Mouse (Mus musculus) midbrain, embryonic 11.5 days (tissue): ENCODE data around the gene Sac3d1. TPM values are rescaled to one million over a fixed set of nuclear protein-coding genes. Genes with fewer than 3 reads are reported as not detected.

Source experiments
- ATAC-seq: fragments of 200-750 bp; cut with Nextera tagmentation; 2 replicates; pipeline ENCODE4 v1.8.0; 2017; ENCODE audit warnings: moderate TSS enrichment, moderate library complexity; ENCODE audit not compliant: low FRiP score
- DNase-seq: peaks from one replicate; pipeline ENCODE4 v3.0.0; 2015; ENCODE audit warnings: low spot score; ENCODE audit errors: missing footprints
- H3K27ac ChIP-seq: fragments of 300-500 bp; sonication (generic); 2 replicates; pipeline ENCODE4 v1.5.1; 2014; ENCODE audit warnings: low read depth, low read length
- H3K27me3 ChIP-seq: fragments of 300-500 bp; sonication (generic); 2 replicates; pipeline ENCODE4 v1.6.1; 2014; ENCODE audit warnings: mild to moderate bottlenecking, low read length, moderate library complexity, mixed read lengths; ENCODE audit not compliant: control insufficient read depth, insufficient read depth
- H3K36me3 ChIP-seq: fragments of 300-500 bp; sonication (generic); 2 replicates; pipeline ENCODE4 v1.6.1; 2014; ENCODE audit warnings: mild to moderate bottlenecking, low read length, moderate library complexity, mixed read lengths; ENCODE audit not compliant: control insufficient read depth, insufficient read depth
- H3K4me1 ChIP-seq: fragments of 300-500 bp; sonication (generic); 2 replicates; pipeline ENCODE4 v1.6.1; 2014; ENCODE audit warnings: low read length; ENCODE audit not compliant: control insufficient read depth, insufficient read depth
- H3K4me2 ChIP-seq: fragments of 300-500 bp; sonication (generic); 2 replicates; pipeline ENCODE4 v1.6.1; 2014; ENCODE audit warnings: mild to moderate bottlenecking, moderate library complexity
- H3K4me3 ChIP-seq: fragments of 300-500 bp; sonication (generic); 2 replicates; pipeline ENCODE4 v1.5.1; 2014; ENCODE audit warnings: low read depth, low read length
- H3K9ac ChIP-seq: fragments of 300-500 bp; sonication (generic); 2 replicates; pipeline ENCODE4 v1.6.1; 2014; ENCODE audit warnings: low read length
- H3K9me3 ChIP-seq: fragments of 300-500 bp; sonication (generic); 2 replicates; pipeline ENCODE4 v1.6.1; 2016; ENCODE audit warnings: low read length; ENCODE audit not compliant: control insufficient read depth
- WGBS: fragments of 180-500 bp; shearing (Covaris S2); extraction: QIAGEN DNeasy Blood & Tissue Kit; methylation state at CpG from one replicate; pipeline ENCODE4 v1.1.7; 2014; 5-methylcytosine and 5-hydroxymethylcytosine counted together
- polyA plus RNA-seq: library from polyadenylated mRNA; unstranded; fragments of >200 nt; fragmentation: Nextera tagmentation; extraction: Ambion mirVana; gene quantifications from 2 replicates; pipeline ENCODE4 v1.2.1, GENCODE M21; 2014

Sac3d1 gene
- polyA plus RNA-seq, 1 experiment from 2014 or later: 60.0 TPM

DNA sequence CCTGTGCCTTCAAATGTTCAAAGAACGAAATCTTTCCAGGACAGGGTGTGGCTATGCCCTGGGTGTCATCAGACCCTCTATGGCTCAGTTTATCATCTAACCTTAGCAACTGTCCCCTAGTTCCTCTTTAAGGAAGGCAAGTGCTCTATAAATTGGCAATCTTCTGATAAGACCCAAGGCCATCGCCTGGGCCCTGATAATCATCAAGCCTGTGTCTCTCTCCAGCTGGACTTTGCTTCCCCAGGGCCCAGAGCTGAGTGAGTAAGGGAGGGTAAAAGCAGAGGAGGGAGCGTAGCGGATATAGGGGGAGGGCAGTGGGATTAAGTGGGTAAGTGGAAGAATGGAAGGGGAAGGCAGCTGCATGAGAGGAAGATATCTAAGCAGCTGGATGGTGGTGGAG, 14.0 kb downstream of the Sac3d1 start:
- Histone ChIP-seq H3K9ac (no peak overlapping the region), H3K27me3 (no peaks in the 10 kb centered on the region), H3K4me1 (no peaks in the 10 kb centered on the region), H3K36me3 (no peaks in the 10 kb centered on the region), H3K4me3 (no peak overlapping the region), H3K27ac (no peak overlapping the region), H3K9me3 (no peaks in the 10 kb centered on the region), H3K4me2 (no peak overlapping the region)
- ATAC-seq: no peak
- DNase-seq: peak; percentile 28
- 75% methylated on average over 4 of the region's 4 CpGs for WGBS

DNA sequence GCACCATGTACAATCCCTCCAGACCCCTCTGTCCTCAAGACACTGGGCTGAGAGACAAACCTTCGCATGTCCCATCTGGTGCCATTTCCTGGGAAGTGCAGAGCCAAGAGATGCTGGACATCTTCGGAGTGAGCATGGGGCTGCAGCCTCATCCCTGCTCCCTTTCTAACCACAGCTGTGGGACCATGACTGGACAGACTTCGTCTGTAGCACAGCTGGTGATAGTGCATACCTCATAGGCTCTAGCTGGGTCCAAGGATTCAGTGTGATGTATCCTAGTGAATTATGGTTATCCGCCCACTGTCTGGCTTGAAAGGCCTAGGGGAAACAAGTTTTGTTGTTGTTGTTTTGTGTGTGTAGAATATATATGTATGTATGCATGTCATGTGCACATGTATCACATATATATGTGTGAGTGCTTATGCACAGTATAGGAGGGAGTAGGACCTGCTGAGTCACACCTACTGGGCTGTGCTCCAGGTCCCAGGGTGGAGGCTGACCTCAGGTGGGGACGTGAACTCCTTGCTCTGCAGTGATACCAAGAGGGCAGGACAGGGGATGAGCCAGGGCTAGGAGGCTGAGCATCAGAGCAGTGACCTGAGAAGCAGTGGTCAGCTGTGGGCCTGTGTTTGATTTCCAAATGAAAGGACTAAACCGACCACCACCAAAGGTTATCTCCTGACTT, 16.1 kb downstream of the Sac3d1 start:
- H3K27me3 ChIP-seq: no peaks in the 10 kb centered on the region
- 77% methylated on average over 6 of the region's 6 CpGs for WGBS
- H3K4me3 ChIP-seq: no peak overlapping the region
- H3K27ac ChIP-seq: no peak overlapping the region
- H3K9me3 ChIP-seq: no peaks in the 10 kb centered on the region
- no peak for ATAC-seq
- no peak overlapping the region for H3K4me2 ChIP-seq
- no peaks in the 10 kb centered on the region for H3K4me1 ChIP-seq
- peak; percentile 67 for DNase-seq
- no peak overlapping the region for H3K9ac ChIP-seq
- H3K36me3 ChIP-seq: no peaks in the 10 kb centered on the region; the same call in none of the 2 replicates

DNA sequence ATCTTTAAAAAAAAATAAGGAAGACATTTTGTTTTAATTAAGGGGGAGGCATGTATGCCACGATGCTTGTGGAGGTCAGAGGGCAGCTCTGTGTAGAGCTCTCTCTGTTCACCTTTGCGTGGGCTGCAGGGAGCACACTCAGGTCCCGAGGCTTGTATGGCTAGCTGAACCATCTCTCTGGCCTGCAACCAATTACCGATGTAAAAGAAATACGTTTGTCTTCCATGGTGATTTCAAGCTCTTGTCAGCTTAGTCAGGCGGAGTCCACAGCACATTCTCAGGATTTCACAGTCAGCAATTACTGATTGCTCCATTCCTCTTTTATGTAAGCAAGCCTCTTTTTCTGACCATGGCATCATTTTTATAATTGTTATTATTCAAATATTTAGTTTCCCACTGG, 17.3 kb downstream of the Sac3d1 start:
- no peak for ATAC-seq
- Histone ChIP-seq H3K9me3 (no peaks in the 10 kb centered on the region), H3K4me3 (no peak overlapping the region), H3K36me3 (no peaks in the 10 kb centered on the region; the same call in none of the 2 replicates), H3K4me2 (no peak overlapping the region), H3K27me3 (no peaks in the 10 kb centered on the region), H3K27ac (no peak overlapping the region), H3K9ac (no peak overlapping the region), H3K4me1 (no peaks in the 10 kb centered on the region)
- DNase-seq: peak; percentile 47
- 76% methylated on average over 6 of the region's 6 CpGs for WGBS

DNA sequence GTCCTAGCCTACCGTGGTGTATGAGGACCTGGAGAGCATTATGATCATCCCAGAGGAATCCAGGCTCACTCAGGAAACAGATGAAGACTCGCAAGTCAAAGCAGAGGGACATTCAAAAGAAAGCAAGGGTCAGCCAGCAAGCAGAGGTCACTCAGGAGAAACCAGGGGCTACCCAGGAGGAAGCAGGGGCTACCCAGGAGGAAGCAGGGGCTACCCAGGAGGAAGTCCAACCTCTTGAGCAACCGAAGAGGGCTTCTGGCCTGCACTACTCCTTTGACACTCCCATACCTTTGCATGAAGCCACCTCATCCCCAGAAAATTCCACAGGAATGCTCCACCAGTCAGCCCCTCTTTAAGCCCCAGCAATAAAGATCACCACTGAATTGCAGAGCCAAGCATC, 20.6 kb downstream of the Sac3d1 start:
- Histone ChIP-seq H3K36me3 (peaks cover 6% of the 10 kb centered on the region), H3K4me2 (no peak overlapping the region), H3K27me3 (no peaks in the 10 kb centered on the region), H3K9ac (no peak overlapping the region), H3K4me3 (no peak overlapping the region), H3K27ac (no peak overlapping the region), H3K4me1 (no peaks in the 10 kb centered on the region), H3K9me3 (no peaks in the 10 kb centered on the region)
- ATAC-seq (no peak), DNase-seq (no peak)
- WGBS: 89% methylated on average over 3 of the region's 3 CpGs

GRCm38 (mm10) chr19:6094119-6094518, 24.3 kb downstream of the Sac3d1 start, which contains the start of gene AC131692.1:
TSS of gene AC131692.1 (plus strand) at chr19:6094419.
- Histone ChIP-seq H3K9me3 (no peaks in the 10 kb centered on the region), H3K4me3 (no peak within 1 kb of the TSS), H3K4me1 (no peaks in the 10 kb centered on the region), H3K4me2 (no peak within 1 kb of the TSS), H3K36me3 (peaks cover 15% of the 10 kb centered on the region), H3K27ac (no peak within 1 kb of the TSS), H3K27me3 (no peaks in the 10 kb centered on the region), H3K9ac (no peak within 1 kb of the TSS)
- WGBS: 95% methylated on average over 7 of the region's 7 CpGs
- no peak for ATAC-seq
- DNase-seq: no peak

DNA sequence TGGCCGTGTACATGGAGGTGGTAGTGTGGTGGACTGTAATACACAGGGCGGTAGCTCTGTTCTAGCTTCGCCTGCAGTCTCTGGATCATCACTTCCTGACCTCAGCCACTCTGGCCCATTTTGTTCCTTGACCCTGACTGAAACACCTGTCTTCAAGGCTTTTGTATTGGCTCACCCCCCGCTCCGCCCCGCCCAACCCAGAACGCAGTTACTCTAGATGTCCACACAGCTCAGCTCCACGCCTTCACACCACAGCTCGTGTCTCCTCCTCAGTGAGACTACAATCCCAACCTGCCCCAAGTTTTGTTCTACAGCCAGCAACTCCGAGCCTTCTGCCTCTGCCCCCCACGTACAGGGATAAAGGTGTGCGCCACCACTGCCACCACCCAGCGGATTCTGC, 29.6 kb downstream of the Sac3d1 start:
- H3K4me1 ChIP-seq: peaks cover 8% of the 10 kb centered on the region
- H3K27ac ChIP-seq: no peak overlapping the region
- DNase-seq (no peak), ATAC-seq (no peak)
- no peak overlapping the region for H3K4me2 ChIP-seq
- H3K27me3 ChIP-seq: no peaks in the 10 kb centered on the region
- no peak overlapping the region for H3K9ac ChIP-seq
- H3K9me3 ChIP-seq: no peaks in the 10 kb centered on the region
- WGBS: 96% methylated on average over 13 of the region's 13 CpGs
- peaks cover 10% of the 10 kb centered on the region; the same call in 1 of the 2 replicates for H3K36me3 ChIP-seq
- H3K4me3 ChIP-seq: no peak overlapping the region

DNA sequence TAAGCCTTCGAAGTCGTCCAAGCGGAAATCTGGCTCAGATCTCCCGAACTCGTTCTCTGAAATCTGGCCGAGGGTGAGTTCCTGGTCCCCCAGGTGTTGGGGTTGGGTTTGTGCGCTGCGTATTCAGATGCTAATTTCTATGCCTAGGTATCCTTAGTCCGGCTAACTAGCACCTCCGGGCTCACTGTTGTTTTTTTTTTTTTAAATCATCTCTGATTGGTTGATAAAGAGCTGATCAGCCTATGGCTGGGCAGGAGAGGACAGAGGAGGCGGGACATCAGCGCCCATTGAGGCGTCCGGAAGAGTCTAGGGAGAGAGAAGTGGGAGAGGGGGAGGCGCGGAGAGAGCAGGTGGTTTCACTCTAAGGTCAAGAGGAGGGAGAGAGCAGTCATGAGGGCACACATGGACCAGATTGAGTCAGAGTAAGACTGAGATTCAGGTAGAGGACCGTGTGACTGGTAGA, 33.0 kb downstream of the Sac3d1 start:
- ATAC-seq: peak; percentile 81
- no peaks in the 10 kb centered on the region for H3K9me3 ChIP-seq
- H3K4me2 ChIP-seq: peak overlapping the region; percentile 80
- H3K27me3 ChIP-seq: no peaks in the 10 kb centered on the region
- under 1% methylated on average over 17 of the region's 17 CpGs for WGBS
- peak; percentile 94 for DNase-seq
- H3K4me3 ChIP-seq: peak overlapping the region; percentile 80
- no peak overlapping the region; the same call in 1 of the 2 replicates for H3K27ac ChIP-seq
- H3K36me3 ChIP-seq: peaks cover 13% of the 10 kb centered on the region
- peaks cover 12% of the 10 kb centered on the region for H3K4me1 ChIP-seq
- peak overlapping the region; percentile 70 for H3K9ac ChIP-seq

- under 1% methylated on average over 58 of the region's 58 CpGs for WGBS
- peak within 1 kb of the TSS; percentile 30; the same call in 1 of the 2 replicates for H3K27ac ChIP-seq
- peak; percentile 92 for ATAC-seq
- H3K4me2 ChIP-seq: peak within 1 kb of the TSS; percentile 80
- no peaks in the 10 kb centered on the region for H3K9me3 ChIP-seq
- H3K4me3 ChIP-seq: peak within 1 kb of the TSS; percentile 80
- H3K9ac ChIP-seq: peak within 1 kb of the TSS; percentile 77
- peak; percentile 100 for DNase-seq
- H3K4me1 ChIP-seq: peaks cover 12% of the 10 kb centered on the region
- H3K27me3 ChIP-seq: no peaks in the 10 kb centered on the region
- H3K36me3 ChIP-seq: peaks cover 12% of the 10 kb centered on the region
Measured at GRCm38 (mm10) chr19:6084478-6085248, 33.8 kb downstream of the Sac3d1 start, which contains the start of the genes Zfpl1 and Cdca5. TSS of gene Zfpl1 (minus strand) at chr19:6084956. TSS of gene Cdca5 (plus strand) at chr19:6084983.

DNA sequence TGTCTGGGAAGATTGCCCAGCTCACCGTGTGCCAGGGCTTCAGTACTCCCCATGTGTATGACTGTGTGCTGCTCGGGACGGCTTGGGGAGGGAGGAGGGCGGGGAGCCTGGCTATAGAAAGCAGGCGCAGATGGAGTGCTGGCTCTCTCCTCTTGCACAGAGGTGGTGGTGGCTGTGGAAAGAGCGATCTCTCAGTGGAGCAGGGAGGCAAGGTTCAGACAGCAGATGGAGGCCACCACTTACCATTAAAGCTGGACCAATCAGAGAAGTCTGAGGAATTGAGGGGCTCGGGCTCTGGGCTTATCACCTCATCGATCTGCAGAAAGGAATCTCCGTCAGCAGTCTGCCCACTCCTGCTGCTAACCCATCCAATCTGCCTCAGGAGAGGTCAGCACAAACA, 36.3 kb downstream of the Sac3d1 start, which contains the start of gene Gm28374:
Gm28374 (minus strand) TSS at position 101 of the 400 bp plus-strand sequence.
- Histone ChIP-seq H3K27ac (no peak within 1 kb of the TSS), H3K9me3 (no peaks in the 10 kb centered on the region), H3K27me3 (no peaks in the 10 kb centered on the region), H3K4me2 (no peak within 1 kb of the TSS), H3K4me1 (peaks cover 12% of the 10 kb centered on the region), H3K9ac (no peak within 1 kb of the TSS), H3K4me3 (no peak within 1 kb of the TSS), H3K36me3 (peaks cover 11% of the 10 kb centered on the region)
- no peak for DNase-seq
- ATAC-seq: no peak
- 91% methylated on average over 9 of the region's 9 CpGs for WGBS
